Mouse (Mus musculus): ENCODE data around the gene Ccr7.

Gene Ccr7

DNA sequence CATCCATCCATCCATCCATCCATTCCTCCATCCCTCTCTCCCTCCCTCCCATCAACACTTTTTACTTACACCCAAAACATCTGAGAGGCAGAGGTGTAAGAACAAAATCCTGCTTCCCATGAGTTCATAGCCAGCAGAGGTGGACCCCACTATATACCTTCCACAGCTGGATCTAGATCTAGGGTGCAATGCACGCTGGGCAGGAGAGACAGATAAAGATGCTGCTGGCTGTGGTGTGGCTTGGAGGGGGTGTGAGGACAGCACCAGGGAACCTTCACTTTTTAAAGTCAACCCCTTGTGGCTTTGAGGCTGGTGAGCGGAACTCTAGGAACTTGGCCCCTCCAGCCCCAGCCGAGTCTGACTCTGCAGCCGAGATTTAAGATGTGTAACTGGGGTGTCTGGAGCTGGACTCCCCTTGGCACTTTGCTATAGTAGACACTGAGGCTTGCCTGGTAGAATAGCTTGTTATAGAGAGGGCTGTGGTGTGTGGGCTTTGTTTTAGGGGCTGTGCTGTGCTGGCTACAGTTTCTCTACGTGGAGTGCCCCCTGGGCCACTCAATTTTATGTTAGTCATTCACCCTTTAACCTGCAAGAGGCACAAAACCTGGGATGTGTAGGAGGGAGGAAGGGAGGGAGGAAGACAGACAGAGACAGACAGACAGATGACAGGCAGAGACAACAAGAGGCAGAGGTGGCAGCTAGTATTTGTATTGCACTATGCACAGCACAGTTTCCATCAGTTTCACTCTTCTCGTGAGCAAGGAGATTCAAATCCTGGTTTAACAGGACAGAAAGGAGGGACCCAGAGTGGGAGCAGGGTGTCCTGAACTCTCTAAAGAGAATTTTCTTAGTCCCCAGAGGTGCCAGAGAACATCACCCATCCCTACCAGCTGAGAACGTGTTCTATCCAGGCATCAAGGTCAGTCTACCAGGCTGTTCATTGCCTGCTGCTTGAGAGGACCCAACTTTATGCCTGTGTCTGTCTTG lies 817 bp downstream of the Ccr7 start:
- no peak for DNase-seq (ENCODE audit: low spot score)

DNA sequence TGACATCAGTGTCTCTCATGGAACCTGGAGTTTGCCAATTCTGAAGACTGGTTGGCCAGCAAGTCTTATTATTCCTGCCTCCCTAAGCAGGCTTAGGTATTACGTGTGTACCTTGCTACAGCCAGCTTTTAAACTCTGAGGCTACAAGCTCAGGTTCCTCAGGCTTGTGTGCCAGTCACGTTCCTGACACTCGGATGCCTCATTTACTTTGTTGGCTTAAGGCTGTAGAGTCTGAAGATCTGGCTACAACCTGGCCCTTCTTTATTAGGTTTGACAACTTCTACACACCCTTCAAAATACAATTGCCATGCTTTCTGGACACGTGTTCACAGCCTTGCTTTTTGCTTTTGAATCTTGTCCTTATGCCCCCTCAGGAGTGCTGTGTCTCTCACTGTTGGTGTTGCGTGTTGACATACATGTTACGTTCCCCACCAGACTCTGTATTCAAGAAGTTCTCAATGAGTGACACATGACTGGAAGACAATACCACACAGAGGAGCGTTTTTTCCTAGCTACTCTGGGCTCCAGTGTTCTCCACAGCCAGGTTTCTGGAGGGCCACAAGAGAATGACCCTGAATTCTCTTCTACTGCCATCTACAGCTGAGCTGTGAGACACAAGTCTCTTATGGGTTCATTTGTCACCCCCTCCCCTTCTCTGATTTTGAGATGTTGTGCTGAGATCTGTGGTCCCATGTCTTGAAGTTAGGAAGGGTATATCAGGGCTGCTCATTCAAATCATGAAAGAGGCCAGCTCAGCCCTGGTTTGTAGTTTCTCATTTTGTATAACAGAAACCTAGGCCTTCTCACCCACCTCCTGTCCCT lies 2.3 kb downstream of the Ccr7 start:
- no peak for DNase-seq (ENCODE audit: low spot score)

DNA sequence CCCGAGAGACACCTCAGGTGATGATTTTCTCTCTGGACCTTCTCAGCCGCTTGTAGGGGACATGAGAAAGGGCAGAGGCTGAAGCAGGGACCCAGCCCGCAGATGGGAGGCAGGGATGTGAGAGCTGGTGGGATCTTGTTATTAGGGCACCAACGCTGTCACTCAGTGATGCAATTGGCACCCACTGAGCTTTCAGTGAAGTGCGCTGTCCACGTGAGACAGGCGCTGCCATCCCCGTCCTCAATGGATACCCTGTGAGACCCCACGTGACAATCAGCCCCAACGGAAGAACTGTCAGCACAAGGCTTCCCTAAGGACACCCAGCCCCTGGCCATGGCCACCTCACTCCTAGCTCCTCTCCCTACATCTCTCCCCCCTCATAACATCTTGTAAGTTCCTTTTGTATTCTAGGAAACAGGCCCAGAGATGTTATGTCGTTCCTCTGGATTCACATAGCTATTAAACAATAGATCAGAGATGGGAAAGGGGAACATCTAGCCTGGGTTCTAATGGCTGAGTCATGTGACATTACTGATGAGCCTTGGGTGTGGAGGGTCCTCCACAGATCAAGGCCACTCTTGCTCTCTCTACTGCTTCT lies 3.4 kb downstream of the Ccr7 start:
- DNase-seq (ENCODE audit: low spot score): no peak

DNA sequence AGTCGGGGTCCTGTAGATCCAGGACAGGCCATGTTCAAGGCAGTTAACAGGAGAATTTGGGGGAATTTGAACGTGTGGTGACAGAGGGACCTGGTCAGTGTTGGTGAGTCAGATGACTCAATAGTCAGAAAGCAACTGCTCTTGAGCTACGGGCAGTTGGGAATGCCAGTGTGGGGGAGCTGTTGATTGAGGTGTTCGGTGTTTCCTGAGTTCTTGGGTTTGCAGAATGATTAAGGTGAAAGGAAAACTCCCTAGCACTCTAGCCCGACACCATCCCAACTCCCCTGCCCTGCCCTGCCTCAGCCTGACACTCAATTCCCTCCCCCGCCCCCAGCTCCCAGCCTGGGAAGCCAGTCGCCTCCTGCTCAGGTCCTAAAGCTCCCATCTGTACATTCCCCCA lies 4.0 kb downstream of the Ccr7 start:
- DNase-seq (ENCODE audit: low spot score): no peak

DNA sequence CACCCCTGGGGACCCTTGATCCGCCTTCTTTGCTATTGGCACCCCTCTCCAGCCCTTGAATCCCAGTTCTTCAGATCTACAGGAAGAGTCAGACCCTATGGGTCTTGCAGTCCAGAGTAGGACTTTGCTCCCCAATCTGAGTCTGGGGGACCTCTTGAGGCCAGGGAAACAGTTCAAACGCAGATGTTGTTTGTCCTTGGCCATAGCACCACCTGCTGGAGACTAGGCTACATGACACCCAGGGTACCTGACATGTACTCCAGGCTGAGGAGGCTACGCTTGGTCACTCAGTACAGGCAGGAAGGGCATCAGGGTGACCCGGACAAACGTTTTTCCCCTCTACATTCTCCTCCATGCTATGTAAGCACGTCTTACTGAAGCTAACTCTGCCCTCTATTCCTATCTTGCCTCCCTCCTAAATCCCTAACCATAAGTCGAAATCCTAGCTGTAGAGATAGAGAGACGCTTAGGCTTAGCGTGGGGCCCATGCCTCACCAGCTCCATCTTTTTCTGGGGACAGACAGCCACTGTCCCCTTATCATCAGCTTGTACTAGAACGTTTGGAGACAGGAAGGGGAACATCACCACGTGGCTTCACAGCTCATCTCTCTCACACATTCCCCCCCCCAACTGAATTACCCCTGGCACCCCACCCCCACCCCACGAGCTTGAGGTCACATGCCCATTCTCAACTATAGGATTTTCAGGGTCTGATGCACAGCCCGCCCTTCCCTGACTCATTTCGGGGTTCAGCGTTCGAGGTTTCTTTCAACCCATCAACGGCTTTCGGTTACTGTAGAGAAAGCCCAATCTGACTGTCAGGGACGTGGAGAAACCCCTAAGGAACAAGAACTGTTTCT lies 4.7 kb downstream of the Ccr7 start:
- peak; percentile 78 for DNase-seq (ENCODE audit: low spot score)

DNA sequence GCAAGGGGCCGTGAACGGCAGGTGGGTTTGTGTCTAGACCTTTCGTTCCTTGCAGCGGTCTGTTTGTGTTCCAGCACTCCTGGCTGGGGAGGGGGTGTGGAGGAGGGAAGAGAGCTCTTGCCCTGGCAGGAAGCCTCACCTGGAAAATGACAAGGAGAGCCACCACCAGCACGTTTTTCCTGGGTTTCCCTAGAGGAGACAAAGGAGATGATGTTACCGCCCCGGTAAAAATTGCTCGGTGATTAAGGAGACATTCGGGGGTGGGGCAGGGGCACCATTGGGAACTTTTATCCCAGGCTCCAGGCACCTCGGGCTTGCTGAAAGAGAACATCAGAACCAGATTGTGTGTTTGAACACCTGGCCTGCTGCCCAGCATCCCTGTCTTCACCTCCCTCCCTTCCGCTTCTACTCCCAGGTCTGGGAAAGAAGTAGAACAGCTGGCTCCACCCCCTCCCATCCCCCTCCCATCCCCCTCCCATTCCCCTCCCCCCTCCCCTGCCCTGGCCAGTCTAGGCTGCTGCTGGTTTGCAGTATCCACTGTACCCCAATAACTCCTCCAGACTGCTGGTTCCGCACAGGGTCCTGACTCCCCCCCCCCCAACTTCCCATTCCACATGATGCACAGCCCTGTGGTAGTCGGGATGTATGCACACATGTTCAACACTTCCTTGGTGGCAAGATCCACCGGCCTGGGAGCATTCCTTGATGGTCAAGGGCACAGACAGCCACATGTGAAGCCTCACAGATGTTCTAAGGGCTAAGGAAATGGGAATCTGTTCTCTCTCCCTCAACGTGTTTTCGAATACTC lies 5.8 kb downstream of the Ccr7 start:
- DNase-seq (ENCODE audit: low spot score): no peak

DNA sequence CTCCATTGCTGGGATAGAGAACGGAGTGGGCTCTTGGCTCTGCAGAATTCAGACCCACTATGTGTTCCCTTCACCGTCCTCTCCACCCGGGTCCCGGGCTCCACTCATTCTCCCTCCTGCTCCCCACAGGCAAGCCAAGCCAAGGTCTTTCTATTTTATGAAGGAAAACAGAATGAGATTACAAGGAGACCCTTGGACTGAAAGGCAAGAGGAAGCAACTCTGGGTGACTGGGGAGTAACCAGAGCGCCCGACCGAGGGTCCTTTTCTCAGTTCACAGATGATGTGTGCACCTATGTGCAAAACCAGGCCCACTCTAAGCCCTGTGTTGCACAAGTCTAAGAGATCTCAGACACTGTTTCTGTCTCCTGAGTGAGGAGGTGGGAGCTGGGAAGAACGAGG lies 6.5 kb downstream of the Ccr7 start:
- DNase-seq (ENCODE audit: low spot score): no peak

DNA sequence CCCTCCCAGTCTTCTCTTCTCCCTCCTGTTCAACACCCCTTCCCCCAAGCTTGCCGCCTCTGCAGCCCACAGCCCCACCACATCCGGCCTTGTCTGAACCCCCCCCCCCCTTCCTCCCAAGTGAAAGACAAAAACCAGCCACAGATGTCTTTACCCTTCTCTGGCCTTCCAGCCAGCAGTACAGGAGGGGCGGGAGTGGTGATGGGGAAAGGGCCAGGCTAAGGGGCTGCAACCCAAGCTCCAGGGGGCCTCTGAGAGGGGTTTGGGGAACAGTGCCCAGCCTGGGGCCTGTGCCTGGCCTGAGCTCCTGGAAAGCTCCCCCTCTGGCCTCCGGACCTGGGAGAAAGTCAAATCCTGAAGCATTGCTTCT lies 7.0 kb downstream of the Ccr7 start:
- DNase-seq (ENCODE audit: low spot score): no peak

DNA sequence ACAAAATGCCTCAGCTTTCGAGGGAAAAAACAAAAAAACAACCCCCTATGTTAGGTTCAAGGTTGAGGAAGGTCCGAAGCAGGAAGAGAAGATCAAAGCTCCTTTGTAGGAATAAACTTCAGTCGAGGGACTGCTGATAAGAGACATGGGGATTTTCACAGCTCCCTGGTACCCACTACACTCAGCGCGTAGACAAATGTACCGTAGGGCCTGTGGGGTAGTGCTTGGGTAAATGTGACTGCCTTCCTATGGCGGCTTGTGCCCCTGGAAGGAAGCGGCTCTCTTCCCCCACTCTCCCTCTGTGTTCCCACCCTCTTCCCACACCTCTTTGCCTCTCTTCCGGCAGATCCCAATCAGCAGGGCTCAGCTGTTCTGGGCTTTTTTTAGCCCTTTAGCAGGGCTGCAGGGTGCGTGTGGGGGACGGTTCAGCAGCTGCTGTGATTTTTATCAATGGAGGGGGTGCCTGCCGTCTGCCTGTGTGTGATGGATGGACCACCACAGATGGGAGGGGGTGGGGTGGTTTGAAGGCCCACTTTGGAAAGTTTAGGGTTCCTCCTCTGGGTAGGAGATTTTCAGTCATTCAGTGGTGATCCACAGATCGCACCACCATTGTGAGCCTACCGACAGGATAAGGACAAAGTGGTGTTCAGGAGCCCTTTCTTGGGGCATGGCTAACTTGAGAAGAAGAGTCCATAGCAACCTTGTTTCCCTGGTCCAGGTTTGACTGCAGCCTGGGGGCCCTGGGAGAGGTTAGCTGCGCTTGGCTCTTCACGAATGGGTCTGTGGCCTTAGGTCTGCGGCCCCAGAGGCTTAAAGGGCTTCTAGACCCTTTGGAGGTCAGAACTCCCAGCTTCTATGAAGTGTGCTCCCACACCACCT lies 7.6 kb downstream of the Ccr7 start:
- DNase-seq (ENCODE audit: low spot score): peak; percentile 62

DNA sequence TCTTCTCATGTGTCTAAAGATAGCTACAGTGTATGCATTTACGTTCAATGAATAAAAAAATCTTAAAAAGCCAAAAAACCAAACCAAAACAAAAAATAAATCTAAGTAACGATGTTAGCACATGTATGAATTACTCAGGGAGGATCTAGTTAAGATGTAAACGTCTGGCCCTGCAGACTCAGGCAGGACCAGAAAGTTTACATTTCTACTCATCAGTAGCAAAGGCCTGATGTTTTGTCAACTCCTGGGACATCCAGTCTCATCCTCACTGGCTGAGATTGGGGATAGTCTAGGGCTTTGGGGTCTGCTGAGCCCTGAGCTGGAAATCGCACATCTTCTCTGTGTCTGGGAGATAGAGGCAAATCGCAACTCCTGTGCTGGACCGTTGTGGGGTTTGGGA lies 8.3 kb downstream of the Ccr7 start:
- no peak for DNase-seq (ENCODE audit: low spot score)

DNA sequence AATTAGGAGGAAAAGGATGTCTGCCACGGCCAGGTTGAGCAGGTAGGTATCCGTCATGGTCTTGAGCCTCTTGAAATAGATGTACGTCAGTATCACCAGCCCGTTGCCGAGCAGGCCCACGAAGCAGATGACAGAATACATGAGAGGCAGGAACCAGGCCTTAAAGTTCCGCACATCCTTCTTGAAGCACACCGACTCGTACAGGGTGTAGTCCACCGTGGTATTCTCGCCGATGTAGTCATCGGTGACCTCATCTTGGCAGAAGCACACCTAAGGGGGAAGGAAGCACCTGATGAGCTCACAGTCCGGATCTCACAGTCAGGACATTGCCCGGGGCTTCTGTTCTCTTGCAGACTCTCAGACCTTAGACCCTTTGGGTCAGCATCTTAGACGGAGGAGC lies 9.1 kb downstream of the Ccr7 start:
- DNase-seq (ENCODE audit: low spot score): no peak

DNA sequence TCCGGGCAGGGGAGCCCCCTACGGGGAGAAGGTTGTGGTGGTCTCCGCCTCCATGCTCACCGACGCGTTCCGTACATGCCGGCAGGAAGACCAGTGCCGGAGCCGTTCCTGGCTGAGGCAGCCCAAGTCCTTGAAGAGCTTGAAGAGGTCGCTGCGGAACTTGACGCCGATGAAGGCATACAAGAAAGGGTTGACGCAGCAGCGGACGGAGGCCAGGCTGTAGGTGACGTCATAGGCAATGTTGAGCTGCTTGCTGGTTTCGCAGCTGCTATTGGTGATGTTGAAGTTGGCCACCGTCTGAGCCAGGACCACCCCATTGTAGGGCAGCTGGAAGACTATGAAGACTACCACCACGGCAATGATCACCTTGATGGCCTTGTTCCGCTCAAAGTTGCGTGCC lies 9.9 kb downstream of the Ccr7 start:
- no peak for DNase-seq (ENCODE audit: low spot score)

DNA sequence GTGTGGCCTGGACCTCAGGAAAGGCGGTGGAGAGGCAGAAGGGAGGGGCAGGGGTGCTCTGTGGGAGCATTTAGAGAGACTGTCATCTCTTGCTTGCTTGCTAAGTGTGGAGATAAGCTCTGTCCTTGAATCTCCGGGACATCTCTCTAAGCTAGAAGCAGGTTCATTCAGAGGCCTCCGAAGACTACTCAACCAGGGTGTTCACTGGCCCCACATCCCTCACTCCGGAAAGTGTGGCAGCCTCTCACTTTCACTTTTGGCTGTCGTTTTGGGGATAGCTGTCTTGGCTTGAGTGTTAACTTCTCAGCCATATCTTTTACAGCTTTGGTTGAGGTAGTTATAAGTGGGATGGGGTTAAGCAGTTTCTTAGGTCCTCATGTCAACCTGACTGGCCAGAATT lies 10.4 kb downstream of the Ccr7 start:
- no peak for DNase-seq (ENCODE audit: low spot score)

DNA sequence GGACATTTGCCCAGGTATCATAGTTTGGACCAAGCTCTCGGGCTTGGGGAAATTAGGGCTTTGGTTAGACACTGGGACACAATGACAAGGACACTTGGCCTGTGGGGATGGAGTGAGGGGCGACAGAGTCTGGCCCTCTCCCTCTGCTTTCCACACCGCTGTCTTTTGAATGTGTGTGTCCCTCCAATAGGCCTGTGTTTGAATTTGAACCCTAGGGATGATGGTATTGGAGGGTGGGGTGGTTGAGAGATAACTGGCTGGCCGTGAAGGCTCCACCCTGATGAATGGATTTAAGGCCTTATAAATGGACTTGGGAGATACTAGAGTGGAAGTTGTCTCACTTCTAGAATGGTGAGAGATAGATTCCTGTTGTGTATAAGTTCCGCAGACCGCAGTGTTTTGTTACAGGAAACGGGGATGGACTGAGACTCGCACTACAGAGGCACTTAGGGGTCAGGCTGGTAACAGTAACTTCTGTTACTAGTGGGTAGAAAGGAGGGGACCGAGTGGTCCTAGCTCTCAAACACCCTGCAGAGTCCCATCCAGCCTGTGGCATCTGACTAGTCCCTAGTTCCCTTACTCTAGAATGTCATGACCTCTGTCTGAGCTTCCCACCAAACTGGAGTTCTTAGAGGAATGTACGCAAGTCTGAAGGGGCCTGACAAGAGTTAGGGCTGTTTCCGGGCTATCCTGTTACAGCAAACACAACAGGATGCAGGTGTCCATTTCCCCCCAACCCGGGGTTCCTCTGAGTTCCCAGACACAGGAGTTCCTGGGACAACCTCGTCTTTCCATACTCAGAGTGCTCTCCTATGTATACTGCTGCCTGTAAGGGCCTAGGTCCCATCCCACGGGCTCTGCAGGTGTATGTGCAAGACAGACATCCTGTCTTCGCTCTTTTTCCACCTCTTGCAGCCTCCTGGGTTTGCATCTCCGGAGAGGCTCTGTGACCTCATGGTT lies 11.5 kb downstream of the Ccr7 start:
- no peak for DNase-seq (ENCODE audit: low spot score)

DNA sequence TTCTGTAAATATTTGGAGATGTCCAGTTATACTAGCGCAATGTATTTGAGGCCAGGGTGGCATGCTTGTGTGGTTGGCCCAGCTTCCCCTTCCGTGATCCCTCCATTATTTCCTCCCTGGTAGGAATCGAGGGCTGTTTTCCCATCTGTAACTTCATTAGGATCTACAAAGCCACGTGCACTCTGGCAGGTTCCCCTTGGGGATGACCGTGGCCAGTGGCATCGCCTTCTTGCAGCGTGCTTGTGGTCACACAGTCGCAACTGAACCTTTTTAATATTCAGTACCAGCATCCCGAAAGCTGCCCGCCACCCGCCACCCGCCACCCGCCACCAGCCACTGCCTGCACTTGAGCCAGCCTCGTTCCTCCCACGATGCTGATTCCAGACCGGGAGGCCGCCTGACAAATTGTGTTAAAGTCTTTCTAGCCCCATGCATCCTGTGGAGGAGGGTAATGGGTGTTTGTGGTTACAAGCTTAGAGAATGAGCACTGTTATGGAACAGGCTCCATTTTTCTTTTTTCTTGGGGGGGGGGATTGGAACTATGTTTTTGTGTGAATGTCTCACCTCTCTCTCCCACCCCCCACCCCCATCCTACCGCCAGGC lies 12.3 kb downstream of the Ccr7 start:
- no peak for DNase-seq (ENCODE audit: low spot score)

DNA sequence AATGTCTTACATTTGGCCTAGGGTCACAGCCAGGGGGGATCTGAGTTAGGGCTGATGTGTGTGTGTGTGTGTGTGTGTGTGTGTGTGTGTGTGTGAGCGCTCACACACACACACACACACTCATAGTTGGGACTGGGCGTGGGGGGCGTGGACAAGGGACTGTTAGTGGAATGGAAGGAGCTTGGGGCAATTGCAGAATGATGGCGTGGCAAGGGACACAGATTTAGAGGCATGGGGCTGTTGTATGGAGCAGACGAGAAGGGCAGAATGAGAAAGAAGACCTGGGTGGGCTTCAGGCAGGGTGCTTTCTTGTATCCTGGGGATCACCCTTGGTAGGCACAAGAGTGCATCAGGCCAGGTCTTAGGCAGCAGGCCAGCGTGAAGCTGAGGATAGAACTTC lies 12.8 kb downstream of the Ccr7 start:
- no peak for DNase-seq (ENCODE audit: low spot score)

DNA sequence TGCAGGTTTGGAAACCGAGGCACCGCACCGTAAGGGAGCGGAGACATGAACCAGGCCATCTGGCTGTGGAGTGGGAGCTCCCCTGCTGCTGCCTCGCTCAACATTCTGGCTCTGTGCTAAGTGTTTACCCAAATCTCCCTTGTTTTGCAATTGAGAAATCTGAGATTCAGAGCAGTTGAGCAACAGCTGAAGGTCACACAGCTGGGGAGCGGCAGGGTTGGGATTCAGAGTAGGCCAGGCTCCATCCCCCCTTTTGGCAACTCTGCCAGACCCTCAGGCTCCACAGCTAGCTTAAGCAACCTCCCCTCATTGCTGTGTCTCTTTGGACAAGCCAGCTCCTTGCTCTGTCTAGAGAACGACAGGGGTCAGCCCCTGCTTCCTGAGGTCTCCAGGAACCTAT lies 13.3 kb downstream of the Ccr7 start:
- peak; percentile 40 for DNase-seq (ENCODE audit: low spot score)

DNA sequence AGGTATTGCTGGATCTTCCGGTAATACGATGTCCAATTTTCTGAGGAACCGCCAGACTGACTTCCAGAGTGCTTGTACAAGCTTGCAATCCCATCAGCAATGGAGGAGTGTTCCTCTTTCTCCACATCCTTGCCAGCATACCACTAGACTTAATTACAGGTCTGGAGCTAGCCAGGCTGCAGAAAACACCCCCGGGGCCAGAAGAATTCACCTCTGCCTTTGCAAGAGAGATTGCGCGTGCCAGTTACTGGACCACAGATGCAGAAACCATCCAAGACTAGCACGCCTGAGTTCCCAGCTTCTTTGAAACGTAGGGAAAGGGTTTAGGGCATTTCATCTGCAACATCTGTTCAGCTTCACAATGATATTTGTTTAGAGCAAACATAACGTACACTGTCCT lies 15.9 kb downstream of the Ccr7 start:
- no peak for DNase-seq (ENCODE audit: low spot score)

Measured in layer of hippocampus, adult 11-12 months (tissue).